Mouse (Mus musculus) macrophage (primary cell): ENCODE data around the gene Fzr1. TPM values are rescaled to one million over a fixed set of nuclear protein-coding genes. Genes with fewer than 3 reads are reported as not detected.

Experiments
- H3K27ac ChIP-seq: fragments of 350-480 bp; formaldehyde crosslinking; 2 replicates; pipeline ENCODE4 v1.9.0; 2021
- H3K36me3 ChIP-seq: fragments of 350-480 bp; formaldehyde crosslinking; 2 replicates; pipeline ENCODE4 v1.9.0; 2021; ENCODE audit errors: inconsistent target
- H3K4me3 ChIP-seq: fragments of 350-480 bp; formaldehyde crosslinking; 2 replicates; pipeline ENCODE4 v1.9.0; 2021; ENCODE audit errors: inconsistent target
- H3K79me2 ChIP-seq: fragments of 350-480 bp; formaldehyde crosslinking; 2 replicates; pipeline ENCODE4 v1.9.0; 2021; ENCODE audit errors: inconsistent target
- WGBS: methylation state at CpG from one replicate; pipeline ENCODE4 v1.1.7; 2026; ENCODE audit warnings: inconsistent platforms; ENCODE audit not compliant: missing documents; 5-methylcytosine and 5-hydroxymethylcytosine counted together
- polyA plus RNA-seq: library from polyadenylated mRNA; stranded (reverse); fragments of 250-400 nt; gene quantifications from 3 replicates; pipeline ENCODE4 v1.2.4, GENCODE M21; 2018; ENCODE audit warnings: inconsistent platforms

The Fzr1 gene
- polyA plus RNA-seq, 1 experiment from 2014 or later = 12.9 TPM

DNA sequence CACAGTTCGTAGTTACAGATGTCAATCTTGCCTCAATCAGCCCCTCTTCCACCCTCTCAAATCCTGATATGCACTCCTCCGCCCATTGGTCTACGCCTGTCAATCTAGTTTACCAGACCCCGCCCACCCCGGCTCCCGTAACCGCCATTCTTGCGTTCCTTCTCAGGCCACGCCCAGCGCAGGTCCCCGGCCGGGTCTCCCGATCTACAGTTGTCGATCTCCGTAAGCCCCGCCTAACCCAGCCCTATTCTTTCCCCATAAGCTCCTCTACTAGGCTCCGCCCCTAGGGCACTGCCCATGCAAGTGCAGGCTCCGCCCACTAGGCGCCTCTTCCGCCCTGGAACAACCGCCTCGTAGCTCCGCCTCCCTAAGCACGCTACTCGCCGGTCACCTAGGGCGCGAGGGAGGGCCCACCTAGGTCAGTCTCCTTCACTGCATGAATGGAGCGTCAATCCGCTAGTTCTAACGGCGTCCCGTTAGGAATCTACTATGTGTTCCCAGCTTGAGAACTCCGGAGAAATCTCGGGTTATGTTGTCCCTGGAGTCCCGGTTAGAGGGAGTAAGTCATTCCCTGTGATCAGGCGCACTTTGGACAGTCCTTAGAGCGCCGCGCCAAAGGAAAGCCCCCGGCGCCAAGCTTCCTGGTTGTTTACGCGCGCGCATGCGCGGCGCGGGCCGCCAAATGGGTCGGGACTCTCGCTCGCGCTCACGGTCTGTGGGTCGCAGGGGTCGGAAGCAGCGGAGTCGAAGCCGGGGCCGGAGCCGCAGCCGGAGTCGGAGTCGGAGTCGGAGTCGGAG is 57.6 kb downstream of the Fzr1 start, which contains the start of gene Cactin:
Gene Cactin, plus strand, starts transcription at position 554 of the 798 bp plus-strand sequence.
- Histone ChIP-seq H3K36me3 (peaks cover 44% of the 10 kb centered on the region), H3K4me3 (peak within 1 kb of the TSS; percentile 75), H3K79me2 (peaks cover 27% of the 10 kb centered on the region), H3K27ac (peak within 1 kb of the TSS; percentile 93)
- under 1% methylated on average over 57 of the region's 68 CpGs for WGBS

DNA sequence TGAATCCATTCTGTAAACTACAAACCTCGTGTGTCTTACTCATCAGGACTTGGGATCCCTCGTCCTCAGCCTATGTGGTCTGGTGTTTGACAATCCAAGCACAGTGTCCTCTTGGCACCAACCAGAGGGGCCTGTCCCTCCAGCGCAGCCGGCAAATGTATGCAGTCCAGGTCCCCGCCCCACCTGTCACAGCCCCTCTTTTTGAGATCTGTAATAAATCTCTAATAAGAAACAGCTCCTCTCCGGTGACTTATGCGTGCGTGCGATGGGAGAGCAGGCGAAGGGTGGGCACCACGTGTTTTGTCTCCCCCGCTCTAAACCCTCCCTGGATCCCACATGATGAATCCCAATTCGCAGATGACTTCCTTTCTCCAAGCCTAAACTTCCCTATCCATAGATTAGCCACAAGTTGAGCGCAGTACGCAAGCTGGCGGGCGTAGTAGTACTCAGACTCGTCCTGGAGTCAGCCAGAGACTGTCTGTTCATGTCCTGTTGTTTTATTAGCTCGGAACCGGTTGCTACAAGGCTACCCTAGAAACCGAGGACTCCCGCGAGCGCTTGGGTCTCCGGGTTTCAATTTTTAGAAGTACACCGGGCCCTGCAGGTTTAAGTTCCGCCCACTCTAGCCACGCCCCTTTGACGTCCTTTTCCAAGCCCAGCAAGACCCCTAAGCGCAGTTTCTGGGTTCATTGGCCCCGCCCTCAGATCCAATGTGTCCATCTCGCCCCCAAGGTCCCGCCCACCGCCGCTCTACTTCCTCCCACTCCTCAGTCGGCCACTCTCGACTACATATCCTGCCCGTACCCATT is 58.4 kb downstream of the Fzr1 start:
- WGBS = 2% methylated on average over 32 of the region's 38 CpGs
- Histone ChIP-seq H3K36me3 (peaks cover 47% of the 10 kb centered on the region), H3K4me3 (peak overlapping the region; percentile 40)

DNA sequence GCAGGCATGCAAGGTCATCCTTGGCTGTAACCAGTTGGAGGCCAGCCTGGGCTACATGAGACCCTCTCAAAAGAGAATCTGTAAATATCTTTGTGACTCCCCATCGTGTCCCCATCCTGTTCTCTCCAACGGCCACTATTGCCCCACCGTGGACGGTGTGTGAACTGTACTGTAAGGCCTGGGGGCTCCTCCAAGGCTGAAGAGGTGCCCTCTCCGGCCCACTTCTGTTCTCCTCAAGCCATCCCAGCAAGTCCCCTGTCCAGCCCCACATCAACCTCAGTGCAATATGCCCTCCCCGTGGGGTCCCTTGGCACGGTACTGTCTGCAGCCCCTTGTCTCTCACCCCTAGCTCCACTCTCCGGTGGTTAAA is 59.0 kb downstream of the Fzr1 start:
- peak overlapping the region; percentile 93 for H3K27ac ChIP-seq
- peaks cover 27% of the 10 kb centered on the region for H3K79me2 ChIP-seq
- H3K36me3 ChIP-seq = peaks cover 47% of the 10 kb centered on the region
- 34% methylated on average over 8 of the region's 8 CpGs for WGBS
- peak overlapping the region; percentile 40 for H3K4me3 ChIP-seq

More for the DNA sequence above, 58.4 kb downstream of the Fzr1 start:
- Histone ChIP-seq H3K27ac (peak overlapping the region; percentile 93), H3K79me2 (peaks cover 27% of the 10 kb centered on the region)

DNA sequence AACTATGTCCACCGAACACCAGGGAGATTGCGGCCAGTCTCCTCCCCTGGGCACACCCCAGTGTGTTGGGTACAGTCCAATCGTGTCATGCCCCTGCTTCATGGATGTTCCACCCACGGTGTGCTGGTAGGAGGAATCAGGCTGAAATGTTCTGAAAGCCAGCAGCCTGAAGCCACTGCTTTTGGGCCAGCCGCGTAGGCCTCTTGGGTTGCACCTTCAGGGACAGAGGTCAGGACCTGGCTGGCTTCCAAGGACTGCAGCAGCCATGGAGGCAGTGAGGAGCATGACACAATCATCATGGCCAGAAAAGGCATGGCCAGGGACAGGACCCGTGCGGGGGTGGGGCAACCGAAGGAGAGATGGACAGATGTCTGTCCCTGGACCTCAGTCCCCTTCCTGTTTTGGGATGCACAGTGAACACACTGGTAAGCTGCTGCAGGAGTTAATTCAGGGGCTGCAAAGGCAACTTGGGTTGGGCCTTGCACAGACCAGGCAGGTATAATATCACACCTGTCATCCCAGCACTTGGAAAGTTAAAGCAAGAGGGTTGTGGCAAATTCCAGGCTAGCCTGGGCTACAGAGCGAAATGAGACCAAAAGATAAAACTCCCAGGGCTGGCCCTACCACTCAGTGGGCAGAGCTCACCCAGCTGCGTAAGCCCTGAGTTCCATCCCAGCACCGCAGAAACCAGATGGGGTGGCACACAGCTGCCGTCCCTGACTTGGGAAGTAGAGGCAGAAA is 59.6 kb downstream of the Fzr1 start:
- H3K4me3 ChIP-seq = no peak overlapping the region
- peak overlapping the region; percentile 93 for H3K27ac ChIP-seq
- H3K36me3 ChIP-seq = peaks cover 46% of the 10 kb centered on the region
- peaks cover 25% of the 10 kb centered on the region for H3K79me2 ChIP-seq
- WGBS = 86% methylated on average over 13 of the region's 13 CpGs

DNA sequence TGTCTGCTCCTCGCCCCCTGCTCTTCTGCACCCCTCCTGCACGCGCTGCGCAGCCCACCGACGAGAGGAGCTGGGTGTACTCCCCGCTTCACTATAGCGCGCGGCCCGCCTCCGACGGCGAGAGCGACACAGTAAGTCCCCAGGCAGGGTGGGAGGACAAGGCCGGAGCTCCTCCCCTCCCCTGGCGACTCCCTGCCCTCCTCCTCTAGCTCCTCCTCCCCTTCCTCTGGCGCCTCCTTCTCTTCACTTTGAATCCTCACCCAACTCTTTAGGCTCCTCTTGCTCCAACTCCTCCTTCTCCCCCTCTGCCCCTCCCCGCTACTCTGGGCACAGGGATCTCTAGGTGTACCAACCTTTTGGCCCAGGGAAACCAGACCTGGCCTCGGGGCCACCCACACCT is 61.0 kb downstream of the Fzr1 start:
- H3K27ac ChIP-seq = no peak overlapping the region
- 67% methylated on average over 20 of the region's 20 CpGs for WGBS
- no peak overlapping the region for H3K4me3 ChIP-seq
- peaks cover 47% of the 10 kb centered on the region; the same call in 1 of the 2 replicates for H3K36me3 ChIP-seq
- peaks cover 10% of the 10 kb centered on the region for H3K79me2 ChIP-seq

DNA sequence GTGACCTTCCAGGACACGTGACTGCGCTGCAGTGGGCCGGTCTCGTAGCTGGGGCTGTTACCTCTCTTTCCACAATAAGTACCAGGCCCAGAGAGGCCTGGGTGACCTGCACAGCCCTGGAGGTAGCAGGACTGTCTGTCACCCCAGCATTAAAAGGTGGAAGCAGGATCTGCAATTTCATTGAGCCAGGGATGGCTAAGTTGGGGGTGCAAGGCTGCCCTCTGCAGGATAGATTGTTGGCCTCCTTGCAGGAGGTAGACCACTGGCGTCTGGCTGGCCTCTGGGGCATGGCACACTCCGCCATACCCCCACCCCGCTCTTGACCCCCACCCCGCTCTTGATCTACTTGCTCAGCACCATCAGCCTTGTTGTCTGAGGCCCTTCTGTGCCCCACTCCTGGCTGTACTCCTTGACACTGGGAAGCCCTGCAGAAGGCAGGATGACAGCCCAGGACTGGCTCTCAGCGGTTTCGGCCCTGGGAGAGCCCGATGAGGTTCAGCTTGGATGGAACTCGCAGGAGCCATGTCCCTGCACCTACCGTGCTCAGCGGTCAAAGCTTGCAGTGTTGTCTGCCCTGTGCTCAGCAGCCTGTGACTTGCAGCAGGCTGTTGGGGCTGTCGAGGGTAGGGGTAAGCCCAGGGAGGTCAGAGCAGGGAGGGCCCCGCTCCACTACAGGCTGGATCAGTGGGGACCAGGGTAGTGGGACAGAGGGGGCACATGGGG is 61.8 kb downstream of the Fzr1 start:
- H3K79me2 ChIP-seq = peaks cover 2% of the 10 kb centered on the region
- no peak overlapping the region for H3K4me3 ChIP-seq
- H3K27ac ChIP-seq = no peak overlapping the region
- 84% methylated on average over 14 of the region's 16 CpGs for WGBS
- H3K36me3 ChIP-seq = peaks cover 55% of the 10 kb centered on the region

Other genes with a start within 250 kb of the Fzr1 start
- gene Zbtb7a, start 243.3 kb downstream of the Fzr1 start, polyA plus RNA-seq = 48.1 to 55.4 TPM (median 52.8 TPM) in 3 replicates
- 19.6 to 22.5 TPM (median 21.5 TPM) in 3 replicates for gene Pias4, start 210.6 kb downstream of the Fzr1 start, polyA plus RNA-seq
- 749 to 1,081 TPM (median 1,012 TPM) in 3 replicates for gene Eef2, start 201.9 kb downstream of the Fzr1 start, polyA plus RNA-seq
- gene Dapk3, start 195.5 kb downstream of the Fzr1 start, polyA plus RNA-seq = 41.2 to 57.0 TPM (median 43.5 TPM) in 3 replicates
- not detected in 3 replicates for gene 4930442H23Rik, start 194.7 kb downstream of the Fzr1 start, polyA plus RNA-seq
- gene Nmrk2, start 176.5 kb downstream of the Fzr1 start, polyA plus RNA-seq = not detected in 3 replicates
- not detected in 3 replicates for gene Atcay, start 147.7 kb downstream of the Fzr1 start, polyA plus RNA-seq
- gene Zfr2, start 145.4 kb downstream of the Fzr1 start, polyA plus RNA-seq = 0.26 to 0.61 TPM (median 0.53 TPM) in 3 replicates
- 5.3 to 5.7 TPM (median 5.5 TPM) in 3 replicates for gene Matk, start 125.6 kb downstream of the Fzr1 start, polyA plus RNA-seq
- gene Mrpl54, start 111.6 kb downstream of the Fzr1 start, polyA plus RNA-seq = 39.4 to 78.9 TPM (median 55.8 TPM) in 3 replicates
- gene Apba3, start 111.6 kb downstream of the Fzr1 start, polyA plus RNA-seq = 9.8 to 31.4 TPM (median 19.8 TPM) in 3 replicates
- 1.7 to 4.2 TPM (median 3.3 TPM) in 3 replicates for gene Tjp3, start 86.9 kb downstream of the Fzr1 start, polyA plus RNA-seq
- gene Pip5k1c, start 85.6 kb downstream of the Fzr1 start, polyA plus RNA-seq = 63.2 to 85.8 TPM (median 77.1 TPM) in 3 replicates
- 14.4 to 21.3 TPM (median 15.1 TPM) in 3 replicates for gene Cactin, start 57.4 kb downstream of the Fzr1 start, polyA plus RNA-seq
- not detected in 3 replicates for gene Tbxa2r, start 49.8 kb downstream of the Fzr1 start, polyA plus RNA-seq
- gene Gipc3, start 35.2 kb downstream of the Fzr1 start, polyA plus RNA-seq = 0.07 TPM in 1 of 3 replicates, not detected in the others
- 33.1 to 54.6 TPM (median 42.5 TPM) in 3 replicates for gene Hmg20b, start 28.0 kb downstream of the Fzr1 start, polyA plus RNA-seq
- 129 to 266 TPM (median 167 TPM) in 3 replicates for gene Mfsd12, start 21.0 kb downstream of the Fzr1 start, polyA plus RNA-seq
- gene 4930404N11Rik, start 12.7 kb downstream of the Fzr1 start, polyA plus RNA-seq = 1.5 to 9.8 TPM (median 2.5 TPM) in 3 replicates
- 21.0 to 48.1 TPM (median 32.0 TPM) in 3 replicates for gene Dohh, start 5.9 kb upstream of the Fzr1 start, polyA plus RNA-seq
- 0.07 to 1.0 TPM (median 0.46 TPM) in 3 replicates for gene Gm48551, start 6.0 kb upstream of the Fzr1 start, polyA plus RNA-seq
- gene Gm48552, start 10.5 kb upstream of the Fzr1 start, polyA plus RNA-seq = 0.57 TPM in 1 of 3 replicates, not detected in the others
- 9.6 to 21.8 TPM (median 14.6 TPM) in 3 replicates for gene Smim24, start 14.5 kb upstream of the Fzr1 start, polyA plus RNA-seq
- gene Nfic, start 77.1 kb upstream of the Fzr1 start, polyA plus RNA-seq = 33.6 to 60.6 TPM (median 57.7 TPM) in 3 replicates
- gene Celf5, start 104.2 kb upstream of the Fzr1 start, polyA plus RNA-seq = 0.04 TPM in 1 of 3 replicates, not detected in the others
- 54.5 to 93.3 TPM (median 77.1 TPM) in 3 replicates for gene Ncln, start 117.9 kb upstream of the Fzr1 start, polyA plus RNA-seq
- gene S1pr4, start 121.6 kb upstream of the Fzr1 start, polyA plus RNA-seq = 0.14 to 0.26 TPM (median 0.14 TPM) in 3 replicates
- 4.6 to 16.6 TPM (median 10.2 TPM) in 3 replicates for gene Gna15, start 145.7 kb upstream of the Fzr1 start, polyA plus RNA-seq
- 3.5 to 6.3 TPM (median 6.2 TPM) in 3 replicates for gene Gna11, start 166.7 kb upstream of the Fzr1 start, polyA plus RNA-seq
- gene Aes, start 181.0 kb upstream of the Fzr1 start, polyA plus RNA-seq = 301 to 334 TPM (median 303 TPM) in 3 replicates
- gene Tle2, start 196.0 kb upstream of the Fzr1 start, polyA plus RNA-seq = 1.3 to 3.9 TPM (median 3.6 TPM) in 3 replicates
- 9.8 to 17.4 TPM (median 16.7 TPM) in 3 replicates for gene Tle6, start 222.6 kb upstream of the Fzr1 start, polyA plus RNA-seq
- 0.30 to 0.55 TPM (median 0.40 TPM) in 3 replicates for gene BC025920, start 227.8 kb upstream of the Fzr1 start, polyA plus RNA-seq
- 7.3 to 9.1 TPM (median 8.1 TPM) in 3 replicates for gene Sirt6, start 249.3 kb upstream of the Fzr1 start, polyA plus RNA-seq